Mouse (Mus musculus): ENCODE measurements around the gene Patj. TPM values are rescaled to one million over a fixed set of nuclear protein-coding genes. Genes with fewer than 3 reads are reported as not detected.
"Not testable (repeated sequence)": the region's sequence is repeated elsewhere in the genome, so short reads cannot be mapped to it uniquely, and the experiment has no call there.

Gene Patj
- total RNA-seq, 2 experiments from 2014 or later, result 4.7 to 5.9 TPM

GRCm38 (mm10) chr4:98659032-98659431 is 263.4 kb downstream of the Patj start:
- no peak for DNase-seq

DNA sequence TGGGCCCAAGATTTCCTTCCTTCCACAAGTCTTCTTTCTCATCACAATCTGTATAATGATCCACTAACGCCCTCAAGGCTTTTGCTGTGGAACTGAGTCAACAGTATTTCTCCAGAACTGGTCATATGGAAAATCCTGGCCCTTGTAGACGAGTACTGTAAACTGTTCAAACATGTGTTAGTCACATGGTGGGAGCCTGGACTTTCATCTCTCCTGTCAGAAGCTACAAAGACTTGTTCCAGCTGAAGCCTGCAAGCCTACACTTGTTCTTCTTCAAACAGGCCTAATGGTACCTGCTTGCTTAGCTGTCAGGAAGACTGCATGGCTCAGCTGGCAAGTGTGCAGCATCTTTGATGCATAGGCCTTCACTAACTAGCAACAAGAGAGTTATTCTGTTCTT is 264.9 kb downstream of the Patj start:
- no peak for DNase-seq

GRCm38 (mm10) chr4:98665884-98666283 is 270.3 kb downstream of the Patj start:
- DNase-seq, result no peak

GRCm38 (mm10) chr4:98666451-98666850 is 270.9 kb downstream of the Patj start:
- no peak for DNase-seq

GRCm38 (mm10) chr4:98667009-98667408 is 271.4 kb downstream of the Patj start:
- no peak for DNase-seq

DNA sequence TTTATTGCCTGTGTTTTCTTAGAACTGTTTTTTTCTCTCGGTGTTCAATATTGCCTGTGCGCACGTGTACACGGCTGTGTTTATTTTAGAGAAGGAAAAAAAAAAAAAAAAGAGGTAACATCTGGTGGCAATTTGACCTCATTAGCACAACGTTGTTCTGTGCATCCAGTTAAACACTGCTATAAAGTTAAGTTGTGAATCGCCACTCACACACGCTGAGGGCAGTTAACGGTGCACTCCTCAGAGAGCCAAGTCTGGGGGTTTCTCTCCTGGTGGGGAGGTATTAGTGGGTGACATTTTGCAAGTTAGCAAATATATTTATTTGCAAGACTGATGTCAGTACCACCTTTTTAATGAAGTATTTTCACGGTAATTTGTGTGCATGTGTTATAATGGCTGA is 281.9 kb downstream of the Patj start:
- no peak for DNase-seq

DNA sequence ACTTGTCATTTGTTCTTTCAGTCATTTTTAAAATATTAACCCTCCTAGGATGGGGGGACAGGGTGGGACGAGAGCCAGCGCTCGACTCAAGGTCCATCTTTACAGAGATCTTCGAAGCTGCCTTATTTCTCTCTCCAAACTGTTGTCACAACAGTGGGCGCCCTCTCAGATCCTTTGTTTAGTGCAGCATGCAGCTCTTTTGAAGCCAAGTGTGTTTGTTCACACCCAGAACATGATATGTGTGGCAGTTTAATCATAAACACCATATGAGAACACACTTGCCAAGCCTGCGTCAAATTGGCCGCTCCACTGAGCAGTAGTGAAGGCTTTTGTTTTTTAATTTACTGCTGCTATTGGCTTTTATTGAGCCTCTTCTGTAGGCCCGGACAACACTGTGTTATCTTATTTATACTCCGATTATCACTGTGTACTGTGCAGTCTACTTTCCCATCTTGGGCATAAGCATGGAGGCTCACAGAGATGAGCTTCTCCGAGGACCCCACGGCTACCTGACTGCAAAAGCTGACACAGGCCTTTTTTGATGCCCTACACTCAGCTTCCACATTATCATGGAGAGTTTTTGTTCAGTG is 291.2 kb downstream of the Patj start:
- no peak for DNase-seq

GRCm38 (mm10) chr4:98688116-98688515 is 292.5 kb downstream of the Patj start:
- no peak for DNase-seq

DNA sequence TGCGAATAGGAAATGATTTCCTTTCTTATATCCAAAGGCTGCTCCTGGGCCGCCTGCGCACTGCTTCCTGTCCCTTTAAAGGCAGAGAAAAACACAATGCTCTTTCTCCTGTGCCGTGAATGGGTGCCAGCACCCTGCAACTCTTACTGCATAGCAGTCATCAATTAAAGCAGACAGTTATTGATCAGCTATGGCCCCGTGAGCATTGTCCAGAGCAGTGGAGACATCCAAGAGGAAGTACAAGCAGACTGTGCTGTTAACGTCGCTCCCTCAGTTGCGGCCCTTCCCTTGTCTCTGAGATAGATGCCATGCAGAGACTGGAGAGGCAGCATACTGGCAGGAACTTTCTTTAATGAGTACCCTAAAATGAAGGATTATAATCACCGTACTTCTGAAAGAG is 292.9 kb downstream of the Patj start:
- DNase-seq, result no peak

- DNase-seq, result no peak
Observed at GRCm38 (mm10) chr4:98689988-98690387, 294.4 kb downstream of the Patj start.

DNA sequence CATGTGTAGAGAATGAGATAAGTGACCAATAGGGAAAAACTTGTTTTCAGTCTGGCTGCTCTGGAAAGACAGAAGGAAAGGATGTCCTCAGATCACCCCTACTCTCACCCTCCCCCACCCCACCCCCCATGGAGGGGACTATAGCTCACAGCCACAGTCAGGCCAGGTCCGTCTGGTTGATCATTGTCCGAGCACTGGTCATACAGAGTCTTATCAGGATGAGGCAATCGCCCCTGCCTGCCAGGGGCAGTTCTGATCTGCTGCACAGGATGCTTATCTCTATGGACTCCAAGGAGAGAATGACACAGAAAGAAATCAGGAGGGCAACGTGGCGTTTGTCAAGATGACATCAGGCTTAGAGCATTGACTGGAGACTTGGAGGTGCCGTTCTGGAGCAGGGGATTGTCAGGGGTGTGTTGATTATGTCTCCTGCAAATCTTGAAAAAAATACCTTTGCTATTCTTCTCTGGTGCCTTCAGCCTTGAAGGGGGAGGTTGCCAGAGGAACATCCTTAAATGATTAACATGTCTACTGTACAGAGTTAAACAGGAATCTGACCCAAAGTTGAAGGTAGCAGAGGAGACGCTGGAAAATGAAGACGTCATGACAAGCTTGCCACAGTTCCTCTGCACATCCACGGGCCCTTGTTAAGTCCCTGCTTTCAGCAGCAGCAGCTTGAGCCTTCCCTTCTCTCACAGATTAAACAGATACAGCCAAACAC is 298.0 kb downstream of the Patj start:
- DNase-seq, result no peak

DNA sequence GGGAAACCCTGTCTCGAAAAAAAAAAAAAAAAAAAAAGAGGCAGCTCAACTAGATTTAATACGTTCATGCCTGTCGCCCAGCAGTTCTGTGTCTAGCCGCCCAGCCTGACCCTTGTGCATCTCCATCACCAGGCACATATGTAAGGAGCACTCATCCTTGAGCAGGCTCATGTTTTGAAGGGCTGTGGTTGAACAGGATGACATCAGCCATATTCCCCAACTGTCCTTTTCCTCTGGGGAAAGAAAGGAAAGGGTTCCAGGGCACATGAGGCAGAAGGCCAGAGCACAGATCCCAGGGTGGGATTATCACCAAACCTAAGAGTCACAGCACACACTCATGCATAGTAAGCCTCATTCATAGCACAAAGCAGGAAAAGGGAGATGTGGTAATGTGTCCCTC is 302.3 kb downstream of the Patj start:
- no peak for DNase-seq

- no peak for DNase-seq
Observed at GRCm38 (mm10) chr4:98698921-98699320, 303.3 kb downstream of the Patj start.

DNA sequence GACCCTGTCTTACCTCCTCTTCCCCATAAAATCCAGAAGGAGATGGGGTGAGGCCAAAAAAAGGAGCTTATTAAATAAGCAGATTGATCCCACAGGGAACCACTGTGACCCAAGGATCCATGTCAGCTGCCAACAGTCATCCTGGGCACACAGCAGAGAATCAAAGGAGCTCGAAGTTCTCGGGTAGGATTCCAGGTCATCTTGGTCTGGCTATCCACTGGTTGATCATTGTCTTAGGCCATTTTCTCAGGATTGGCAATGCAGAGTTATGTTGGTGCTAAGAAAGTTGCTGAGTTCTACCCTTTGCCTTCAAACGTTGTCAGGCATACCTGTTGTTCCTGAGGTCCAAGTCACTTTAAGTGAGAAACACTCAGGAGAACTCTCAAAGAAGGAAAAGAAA is 304.6 kb downstream of the Patj start:
- no peak for DNase-seq

- DNase-seq, result peak; percentile 76
Observed at GRCm38 (mm10) chr4:98702201-98702894, 306.8 kb downstream of the Patj start.

GRCm38 (mm10) chr4:98710891-98711290 is 315.3 kb downstream of the Patj start:
- DNase-seq, result no peak

GRCm38 (mm10) chr4:98717735-98718546 is 322.4 kb downstream of the Patj start:
- DNase-seq, result no peak

- DNase-seq, result no peak
Observed at GRCm38 (mm10) chr4:98718547-98718917, 322.9 kb downstream of the Patj start.

- peak; percentile 74 for DNase-seq
Observed at GRCm38 (mm10) chr4:98722454-98722853, 326.9 kb downstream of the Patj start.

- DNase-seq, result not testable (repeated sequence)
Observed at GRCm38 (mm10) chr4:98724682-98725081, 329.1 kb downstream of the Patj start.

GRCm38 (mm10) chr4:98725439-98725838 is 329.9 kb downstream of the Patj start:
- DNase-seq, result no peak

DNA sequence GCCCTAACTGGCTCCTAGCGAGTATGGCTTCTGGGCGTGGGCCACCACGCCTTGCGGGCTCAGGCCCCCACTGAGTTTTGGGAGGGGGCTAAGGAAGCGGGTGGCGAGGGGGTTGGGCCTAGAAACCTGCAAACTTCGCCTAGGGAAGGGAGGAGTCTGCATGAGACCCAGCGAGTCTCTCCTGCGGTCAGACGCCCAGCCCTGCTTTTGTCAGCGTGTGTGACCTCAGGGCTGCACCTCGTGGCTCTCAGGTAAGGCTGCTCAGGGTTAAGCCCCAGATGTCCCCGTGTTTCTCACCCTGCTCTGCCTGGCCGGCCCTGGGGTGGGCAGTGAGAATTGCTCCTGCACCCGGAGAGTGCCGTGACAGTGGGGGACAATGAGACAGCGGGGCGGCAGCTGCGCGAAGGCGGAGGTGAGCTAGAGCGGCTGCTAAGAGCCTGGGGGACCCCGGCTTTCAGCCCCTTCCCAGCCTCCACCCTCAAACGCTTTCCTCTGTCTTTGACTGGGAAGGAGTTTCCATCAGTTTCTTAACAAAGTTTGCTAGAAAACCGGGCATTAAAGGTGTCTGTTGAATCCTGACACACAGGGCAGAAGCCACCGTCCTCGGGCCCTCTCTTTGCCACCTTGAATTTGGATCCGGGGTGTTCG is 331.1 kb downstream of the Patj start, which contains the start of gene L1td1:
L1td1 (plus strand) TSS at position 145 of the 648 bp plus-strand sequence.
- no peak for DNase-seq
